Mouse (Mus musculus): ENCODE results near the gene 0610009B22Rik. TPM values are rescaled to one million over a fixed set of nuclear protein-coding genes. Genes with fewer than 3 reads are reported as not detected.

0610009B22Rik gene
- polyA plus RNA-seq, 1 experiment: 45.7 TPM

GRCm38 (mm10) chr11:51656798-51657521 lies 31.7 kb downstream of the 0610009B22Rik start:
- Histone ChIP-seq H3K9me3 (replicated peaks; ENCODE audit: control insufficient read depth, insufficient read depth, low read length, poor library complexity, severe bottlenecking) (no peaks in the 10 kb centered on the region), H3K27ac (ENCODE audit: insufficient read depth, low read length) (peak overlapping the region; percentile 55), H3K27me3 (ENCODE audit: control insufficient read depth, insufficient read depth, low read length, poor library complexity, severe bottlenecking) (no peaks in the 10 kb centered on the region), H3K4me3 (ENCODE audit: low read depth, low read length) (no peak overlapping the region), H3K9ac (ENCODE audit: low read depth, poor library complexity, severe bottlenecking) (no peak overlapping the region), H3K4me1 (ENCODE audit: control insufficient read depth, insufficient read depth, low read length) (no peaks in the 10 kb centered on the region), H3K36me3 (ENCODE audit: control insufficient read depth, insufficient read depth, low read length, poor library complexity, severe bottlenecking) (peaks cover 33% of the 10 kb centered on the region)
- TF ChIP-seq POLR2A (IDR thresholded peaks at IDR 0.05; ENCODE audit: insufficient read depth, low read length) (no peak), CTCF (IDR thresholded peaks at IDR 0.05; ENCODE audit: low read depth, low read length) (no peak), EP300 (IDR thresholded peaks at IDR 0.05; ENCODE audit: insufficient read depth, low read depth, low read length) (no peak)

GRCm38 (mm10) chr11:51654891-51655290 lies 33.8 kb downstream of the 0610009B22Rik start:
- no peak for TF ChIP-seq EP300 (IDR thresholded peaks at IDR 0.05; ENCODE audit: insufficient read depth, low read depth, low read length)
- no peak for TF ChIP-seq CTCF (IDR thresholded peaks at IDR 0.05; ENCODE audit: low read depth, low read length)
- TF ChIP-seq POLR2A (IDR thresholded peaks at IDR 0.05; ENCODE audit: insufficient read depth, low read length): no peak
- no peaks in the 10 kb centered on the region for H3K4me1 ChIP-seq (ENCODE audit: control insufficient read depth, insufficient read depth, low read length)
- no peaks in the 10 kb centered on the region for H3K27me3 ChIP-seq (ENCODE audit: control insufficient read depth, insufficient read depth, low read length, poor library complexity, severe bottlenecking)
- H3K9ac ChIP-seq (ENCODE audit: low read depth, poor library complexity, severe bottlenecking): no peak overlapping the region
- no peaks in the 10 kb centered on the region for H3K9me3 ChIP-seq (replicated peaks; ENCODE audit: control insufficient read depth, insufficient read depth, low read length, poor library complexity, severe bottlenecking)
- H3K27ac ChIP-seq (ENCODE audit: insufficient read depth, low read length): no peak overlapping the region
- H3K36me3 ChIP-seq (ENCODE audit: control insufficient read depth, insufficient read depth, low read length, poor library complexity, severe bottlenecking): peaks cover 33% of the 10 kb centered on the region
- no peak overlapping the region for H3K4me3 ChIP-seq (ENCODE audit: low read depth, low read length)

- Histone ChIP-seq H3K4me1 (ENCODE audit: control insufficient read depth, insufficient read depth, low read length) (no peaks in the 10 kb centered on the region), H3K9me3 (replicated peaks; ENCODE audit: control insufficient read depth, insufficient read depth, low read length, poor library complexity, severe bottlenecking) (no peaks in the 10 kb centered on the region), H3K36me3 (ENCODE audit: control insufficient read depth, insufficient read depth, low read length, poor library complexity, severe bottlenecking) (peaks cover 33% of the 10 kb centered on the region), H3K4me3 (ENCODE audit: low read depth, low read length) (no peak overlapping the region), H3K27me3 (ENCODE audit: control insufficient read depth, insufficient read depth, low read length, poor library complexity, severe bottlenecking) (no peaks in the 10 kb centered on the region), H3K27ac (ENCODE audit: insufficient read depth, low read length) (no peak overlapping the region), H3K9ac (ENCODE audit: low read depth, poor library complexity, severe bottlenecking) (no peak overlapping the region)
- TF ChIP-seq EP300 (IDR thresholded peaks at IDR 0.05; ENCODE audit: insufficient read depth, low read depth, low read length): no peak
- TF ChIP-seq CTCF (IDR thresholded peaks at IDR 0.05; ENCODE audit: low read depth, low read length): no peak
- no peak for TF ChIP-seq POLR2A (IDR thresholded peaks at IDR 0.05; ENCODE audit: insufficient read depth, low read length)
Observed at GRCm38 (mm10) chr11:51653736-51654135, 34.9 kb downstream of the 0610009B22Rik start.

GRCm38 (mm10) chr11:51652889-51653418 lies 35.7 kb downstream of the 0610009B22Rik start:
- Histone ChIP-seq H3K27me3 (ENCODE audit: control insufficient read depth, insufficient read depth, low read length, poor library complexity, severe bottlenecking) (no peaks in the 10 kb centered on the region), H3K9me3 (replicated peaks; ENCODE audit: control insufficient read depth, insufficient read depth, low read length, poor library complexity, severe bottlenecking) (no peaks in the 10 kb centered on the region), H3K9ac (ENCODE audit: low read depth, poor library complexity, severe bottlenecking) (no peak overlapping the region), H3K36me3 (ENCODE audit: control insufficient read depth, insufficient read depth, low read length, poor library complexity, severe bottlenecking) (peaks cover 33% of the 10 kb centered on the region), H3K4me1 (ENCODE audit: control insufficient read depth, insufficient read depth, low read length) (peaks cover 1% of the 10 kb centered on the region), H3K4me3 (ENCODE audit: low read depth, low read length) (no peak overlapping the region), H3K27ac (ENCODE audit: insufficient read depth, low read length) (no peak overlapping the region)
- TF ChIP-seq POLR2A (IDR thresholded peaks at IDR 0.05; ENCODE audit: insufficient read depth, low read length): no peak
- TF ChIP-seq EP300 (IDR thresholded peaks at IDR 0.05; ENCODE audit: insufficient read depth, low read depth, low read length): no peak
- TF ChIP-seq CTCF (IDR thresholded peaks at IDR 0.05; ENCODE audit: low read depth, low read length): no peak

- no peaks in the 10 kb centered on the region for H3K9me3 ChIP-seq (replicated peaks; ENCODE audit: control insufficient read depth, insufficient read depth, low read length, poor library complexity, severe bottlenecking)
- TF ChIP-seq POLR2A (IDR thresholded peaks at IDR 0.05; ENCODE audit: insufficient read depth, low read length) (no peak), EP300 (IDR thresholded peaks at IDR 0.05; ENCODE audit: insufficient read depth, low read depth, low read length) (no peak), CTCF (IDR thresholded peaks at IDR 0.05; ENCODE audit: low read depth, low read length) (no peak)
- peaks cover 3% of the 10 kb centered on the region for H3K4me1 ChIP-seq (ENCODE audit: control insufficient read depth, insufficient read depth, low read length)
- H3K4me3 ChIP-seq (ENCODE audit: low read depth, low read length): peak within 1 kb of the TSS; percentile 84
- H3K9ac ChIP-seq (ENCODE audit: low read depth, poor library complexity, severe bottlenecking): peak within 1 kb of the TSS; percentile 67
- no peaks in the 10 kb centered on the region for H3K27me3 ChIP-seq (ENCODE audit: control insufficient read depth, insufficient read depth, low read length, poor library complexity, severe bottlenecking)
- peak within 1 kb of the TSS; percentile 77 for H3K27ac ChIP-seq (ENCODE audit: insufficient read depth, low read length)
- peaks cover 22% of the 10 kb centered on the region for H3K36me3 ChIP-seq (ENCODE audit: control insufficient read depth, insufficient read depth, low read length, poor library complexity, severe bottlenecking)
Observed at GRCm38 (mm10) chr11:51650691-51651515, 37.8 kb downstream of the 0610009B22Rik start, which contains the start of the genes N4bp3 and D930048N14Rik. N4bp3 (minus strand) TSS chr11:51650842. D930048N14Rik (plus strand) TSS chr11:51650954.

Data from ES-Bruce4 (cell line).